Mouse (Mus musculus): Measurements from ENCODE around the gene Bahcc1. TPM values are rescaled to one million over a fixed set of nuclear protein-coding genes. Genes with fewer than 3 reads are reported as not detected.

Gene Bahcc1
- polyA plus RNA-seq, 2 experiments: 14.0 to 22.9 TPM

GRCm38 (mm10) chr11:120263176-120263575 lies 30.4 kb downstream of the Bahcc1 start:
- Histone ChIP-seq H3K4me1 (ENCODE audit: control insufficient read depth, insufficient read depth, low read length) (peaks cover 88% of the 10 kb centered on the region), H3K27ac (replicated peaks; ENCODE audit: low read depth, low read length) (no peak overlapping the region), H3K4me2 (replicated peaks; ENCODE audit: low read depth, low read length, severe bottlenecking) (no peak overlapping the region), H3K27me3 (ENCODE audit: control insufficient read depth, insufficient read depth, low read length) (no peaks in the 10 kb centered on the region), H3K4me3 (replicated peaks; ENCODE audit: low read length) (no peak overlapping the region), H3K36me3 (ENCODE audit: control insufficient read depth, insufficient read depth, low read length) (no peaks in the 10 kb centered on the region; the same call in 1 of the 2 replicates), H3K9ac (ENCODE audit: low read depth, low read length, severe bottlenecking) (no peak overlapping the region), H3K9me3 (ENCODE audit: control insufficient read depth, low read length) (no peaks in the 10 kb centered on the region)
- WGBS: 94% methylated on average over 3 of the region's 3 CpGs
- DNase-seq (ENCODE audit: low spot score) (no peak), ATAC-seq (ENCODE audit: low FRiP score, low read depth) (no peak)
- no peak for TF ChIP-seq POLR2A (IDR thresholded peaks at IDR 0.05; ENCODE audit: borderline replicate concordance, extremely low read depth, insufficient read depth, insufficient read length)

- Histone ChIP-seq H3K4me1 (ENCODE audit: control insufficient read depth, insufficient read depth, low read length) (peaks cover 86% of the 10 kb centered on the region), H3K4me3 (replicated peaks; ENCODE audit: low read length) (no peak overlapping the region), H3K4me2 (replicated peaks; ENCODE audit: low read depth, low read length, severe bottlenecking) (no peak overlapping the region), H3K9me3 (ENCODE audit: control insufficient read depth, low read length) (no peaks in the 10 kb centered on the region), H3K27ac (replicated peaks; ENCODE audit: low read depth, low read length) (no peak overlapping the region), H3K27me3 (ENCODE audit: control insufficient read depth, insufficient read depth, low read length) (no peaks in the 10 kb centered on the region), H3K9ac (ENCODE audit: low read depth, low read length, severe bottlenecking) (no peak overlapping the region), H3K36me3 (ENCODE audit: control insufficient read depth, insufficient read depth, low read length) (no peaks in the 10 kb centered on the region; the same call in 1 of the 2 replicates)
- whole genome bisulfite sequencing: 39% methylated on average over 6 of the region's 6 CpGs
- no peak for ATAC-seq (ENCODE audit: low FRiP score, low read depth)
- TF ChIP-seq POLR2A (IDR thresholded peaks at IDR 0.05; ENCODE audit: borderline replicate concordance, extremely low read depth, insufficient read depth, insufficient read length): no peak
- no peak for DNase-seq (ENCODE audit: low spot score)
Observed at GRCm38 (mm10) chr11:120264008-120264407, 31.3 kb downstream of the Bahcc1 start.

- H3K9ac ChIP-seq (ENCODE audit: low read depth, low read length, severe bottlenecking): no peak overlapping the region
- ATAC-seq (ENCODE audit: low FRiP score, low read depth) (no peak), DNase-seq (ENCODE audit: low spot score) (peak; percentile 71)
- TF ChIP-seq POLR2A (IDR thresholded peaks at IDR 0.05; ENCODE audit: borderline replicate concordance, extremely low read depth, insufficient read depth, insufficient read length): no peak
- H3K36me3 ChIP-seq (ENCODE audit: control insufficient read depth, insufficient read depth, low read length): peaks cover under 1% of the 10 kb centered on the region
- 14% methylated on average over 5 of the region's 5 CpGs for WGBS
- peak overlapping the region; percentile 20; the same call in 1 of the 2 replicates for H3K4me2 ChIP-seq (replicated peaks; ENCODE audit: low read depth, low read length, severe bottlenecking)
- H3K9me3 ChIP-seq (ENCODE audit: control insufficient read depth, low read length): no peaks in the 10 kb centered on the region
- no peak overlapping the region for H3K4me3 ChIP-seq (replicated peaks; ENCODE audit: low read length)
- peak overlapping the region; percentile 52 for H3K27ac ChIP-seq (replicated peaks; ENCODE audit: low read depth, low read length)
- no peaks in the 10 kb centered on the region for H3K27me3 ChIP-seq (ENCODE audit: control insufficient read depth, insufficient read depth, low read length)
- peaks cover 79% of the 10 kb centered on the region for H3K4me1 ChIP-seq (ENCODE audit: control insufficient read depth, insufficient read depth, low read length)
Observed at GRCm38 (mm10) chr11:120265458-120265857, 32.7 kb downstream of the Bahcc1 start.

GRCm38 (mm10) chr11:120266259-120266758 lies 33.6 kb downstream of the Bahcc1 start:
- H3K9ac ChIP-seq (ENCODE audit: low read depth, low read length, severe bottlenecking): no peak overlapping the region
- 79% methylated on average over 14 of the region's 14 CpGs for WGBS
- no peak overlapping the region for H3K4me2 ChIP-seq (replicated peaks; ENCODE audit: low read depth, low read length, severe bottlenecking)
- H3K36me3 ChIP-seq (ENCODE audit: control insufficient read depth, insufficient read depth, low read length): peaks cover 9% of the 10 kb centered on the region
- TF ChIP-seq POLR2A (IDR thresholded peaks at IDR 0.05; ENCODE audit: borderline replicate concordance, extremely low read depth, insufficient read depth, insufficient read length): no peak
- DNase-seq (ENCODE audit: low spot score) (no peak), ATAC-seq (ENCODE audit: low FRiP score, low read depth) (no peak)
- no peak overlapping the region for H3K4me3 ChIP-seq (replicated peaks; ENCODE audit: low read length)
- no peaks in the 10 kb centered on the region for H3K27me3 ChIP-seq (ENCODE audit: control insufficient read depth, insufficient read depth, low read length)
- peaks cover 71% of the 10 kb centered on the region for H3K4me1 ChIP-seq (ENCODE audit: control insufficient read depth, insufficient read depth, low read length)
- no peaks in the 10 kb centered on the region for H3K9me3 ChIP-seq (ENCODE audit: control insufficient read depth, low read length)
- H3K27ac ChIP-seq (replicated peaks; ENCODE audit: low read depth, low read length): no peak overlapping the region

GRCm38 (mm10) chr11:120267274-120267673 lies 34.5 kb downstream of the Bahcc1 start:
- DNase-seq (ENCODE audit: low spot score) (no peak), ATAC-seq (ENCODE audit: low FRiP score, low read depth) (no peak)
- no peak overlapping the region for H3K27ac ChIP-seq (replicated peaks; ENCODE audit: low read depth, low read length)
- H3K9me3 ChIP-seq (ENCODE audit: control insufficient read depth, low read length): no peaks in the 10 kb centered on the region
- no peak overlapping the region for H3K9ac ChIP-seq (ENCODE audit: low read depth, low read length, severe bottlenecking)
- peaks cover 19% of the 10 kb centered on the region for H3K36me3 ChIP-seq (ENCODE audit: control insufficient read depth, insufficient read depth, low read length)
- H3K4me1 ChIP-seq (ENCODE audit: control insufficient read depth, insufficient read depth, low read length): peaks cover 61% of the 10 kb centered on the region
- H3K27me3 ChIP-seq (ENCODE audit: control insufficient read depth, insufficient read depth, low read length): no peaks in the 10 kb centered on the region
- no peak overlapping the region for H3K4me2 ChIP-seq (replicated peaks; ENCODE audit: low read depth, low read length, severe bottlenecking)
- no peak for TF ChIP-seq POLR2A (IDR thresholded peaks at IDR 0.05; ENCODE audit: borderline replicate concordance, extremely low read depth, insufficient read depth, insufficient read length)
- no peak overlapping the region for H3K4me3 ChIP-seq (replicated peaks; ENCODE audit: low read length)
- 82% methylated on average over 2 of the region's 2 CpGs for WGBS
